Mouse (Mus musculus): ENCODE results near the gene Mbnl1.

GRCm38 (mm10) chr3:60642227-60642626 lies 169.6 kb downstream of the Mbnl1 start:
- TF ChIP-seq EP300 (IDR thresholded peaks at IDR 0.05), result no peak
- no peak for TF ChIP-seq CTCF (IDR thresholded peaks at IDR 0.05)
